Mouse (Mus musculus) CH12.LX (cell line): ENCODE data around the gene Cinp. TPM values are rescaled to one million over a fixed set of nuclear protein-coding genes. Genes with fewer than 3 reads are reported as not detected.
A peak's percentile ranks its signal among the peaks of the same experiment; 100 is the strongest.

Source experiments
- DNase-seq: peaks from one replicate; pipeline ENCODE4 v3.0.0-alpha.2; 2013; ENCODE audit errors: extremely low read depth
- H3K27ac ChIP-seq: 2 replicates; pipeline ENCODE4 v1.5.1; 2012; ENCODE audit warnings: low read depth, mild to moderate bottlenecking, control low read depth, moderate library complexity; ENCODE audit not compliant: insufficient read depth
- H3K27me3 ChIP-seq: replicated peaks from 2 replicates; pipeline ENCODE3; 2012; ENCODE audit warnings: inconsistent platforms
- H3K36me3 ChIP-seq, 2 experiments: replicated peaks in 1 of 2; 2 replicates each; pipeline versions ENCODE3 to v1.6.1; 2012; ENCODE audit warnings: inconsistent platforms in 1 of 2, low read length in 1 of 2, mild to moderate bottlenecking in 1 of 2, mixed read lengths in 1 of 2, moderate library complexity in 1 of 2; ENCODE audit not compliant: control insufficient read depth in 1 of 2, insufficient read depth in 1 of 2
- H3K4me1 ChIP-seq, 2 experiments: 2 replicates each; pipeline ENCODE4 v1.6.1; 2012; ENCODE audit warnings: inconsistent platforms in 1 of 2, moderate library complexity in 1 of 2; ENCODE audit not compliant: insufficient read depth in 2 of 2, control insufficient read depth in 1 of 2
- H3K4me2 ChIP-seq: 2 replicates; pipeline ENCODE4 v1.6.1; 2012; ENCODE audit warnings: low read depth, mild to moderate bottlenecking, control low read depth; ENCODE audit not compliant: poor library complexity, insufficient read depth, severe bottlenecking
- H3K4me3 ChIP-seq, 3 experiments: fragments of 150-350 bp in 1 of 3; sonication (generic) in 1 of 3; replicated peaks in 1 of 3; 2 replicates each; pipeline versions ENCODE3 to v1.5.1; 2011 to 2012; ENCODE audit warnings: low read depth in 2 of 3, low read length in 2 of 3, mild to moderate bottlenecking in 2 of 3, moderate library complexity in 2 of 3, control low read depth in 1 of 3, improper control_type of control experiment in 1 of 3, inconsistent platforms in 1 of 3, mixed read lengths in 1 of 3; ENCODE audit not compliant: poor library complexity in 1 of 3
- H3K79me2 ChIP-seq: replicated peaks from 2 replicates; pipeline ENCODE4 v1.6.1; 2012; ENCODE audit warnings: mild to moderate bottlenecking, moderate library complexity; ENCODE audit not compliant: control insufficient read depth, poor library complexity, insufficient read depth, severe bottlenecking; ENCODE audit errors: extremely low read depth
- H3K9ac ChIP-seq: 2 replicates; pipeline ENCODE4 v1.6.1; 2012; ENCODE audit warnings: low read depth, mild to moderate bottlenecking, control low read depth, moderate library complexity; ENCODE audit not compliant: insufficient read depth
- H3K9me3 ChIP-seq: replicated peaks from 2 replicates; pipeline ENCODE3; 2012; ENCODE audit warnings: low read length, inconsistent platforms, mixed read lengths
- CHD1 ChIP-seq: IDR thresholded peaks from 2 replicates; pipeline ENCODE4 v1.6.1; 2012; ENCODE audit warnings: low read depth, low read length, improper control_type of control experiment, inconsistent platforms
- CHD2 ChIP-seq: IDR thresholded peaks from 2 replicates; pipeline ENCODE4 v1.6.1; 2011; ENCODE audit warnings: low read length, improper control_type of control experiment
- CTCF ChIP-seq, 2 experiments: IDR thresholded peaks in 1 of 2; conservative IDR thresholded peaks in 1 of 2; 2 replicates each; pipeline ENCODE4 v1.5.1; 2011 to 2012; ENCODE audit warnings: low read depth in 2 of 2, low read length in 2 of 2, improper control_type of control experiment in 1 of 2, inconsistent platforms in 1 of 2, mild to moderate bottlenecking in 1 of 2, moderate library complexity in 1 of 2
- E2F4 ChIP-seq: IDR thresholded peaks from 2 replicates; pipeline ENCODE4 v1.6.1; 2011; ENCODE audit warnings: low read depth, low read length, improper control_type of control experiment; ENCODE audit not compliant: insufficient replicate concordance
- ELF1 ChIP-seq: IDR thresholded peaks from 2 replicates; pipeline ENCODE4 v1.6.1; 2014; ENCODE audit warnings: low read depth, mild to moderate bottlenecking, inconsistent platforms, low read length, improper control_type of control experiment
- HCFC1 ChIP-seq: IDR thresholded peaks from 2 replicates; pipeline ENCODE4 v1.6.1; 2012; ENCODE audit warnings: low read depth, mild to moderate bottlenecking, inconsistent platforms, low read length, improper control_type of control experiment
- NELFE ChIP-seq: IDR thresholded peaks from 2 replicates; pipeline ENCODE4 v1.6.1; 2011; ENCODE audit warnings: low read depth, low read length, improper control_type of control experiment
- PAX5 ChIP-seq: IDR thresholded peaks from 2 replicates; pipeline ENCODE4 v1.6.1; 2012; ENCODE audit warnings: low read length, inconsistent platforms, mixed read lengths
- POLR2A ChIP-seq: IDR thresholded peaks from 2 replicates; pipeline ENCODE4 v1.6.1; 2011; ENCODE audit warnings: low read depth, mild to moderate bottlenecking, improper control_type of control experiment, low read length
- POLR2AphosphoS2 ChIP-seq: IDR thresholded peaks from 2 replicates; pipeline ENCODE4 v1.6.1; 2011; ENCODE audit warnings: low read depth, low read length, improper control_type of control experiment
- SIN3A ChIP-seq: IDR thresholded peaks from 2 replicates; pipeline ENCODE4 v1.6.1; 2012; ENCODE audit warnings: low read length, improper control_type of control experiment, inconsistent platforms
- SMC3 ChIP-seq: IDR thresholded peaks from 2 replicates; pipeline ENCODE4 v1.6.1; 2011; ENCODE audit warnings: low read depth, low read length, improper control_type of control experiment
- TBP ChIP-seq: conservative IDR thresholded peaks from 2 replicates; pipeline ENCODE4 v1.6.1; 2011; ENCODE audit warnings: low read depth, low read length, improper control_type of control experiment
- TCF12 ChIP-seq: IDR thresholded peaks from 2 replicates; pipeline ENCODE4 v1.6.1; 2014; ENCODE audit warnings: low read depth, mild to moderate bottlenecking, inconsistent platforms, low read length, improper control_type of control experiment
- UBTF ChIP-seq: IDR thresholded peaks from 2 replicates; pipeline ENCODE4 v1.6.1; 2012; ENCODE audit warnings: low read depth, mild to moderate bottlenecking, inconsistent platforms, low read length, improper control_type of control experiment, moderate library complexity
- USF2 ChIP-seq: conservative IDR thresholded peaks from 2 replicates; pipeline ENCODE4 v1.6.1; 2011; ENCODE audit warnings: low read depth, low read length, improper control_type of control experiment
- ZKSCAN1 ChIP-seq: IDR thresholded peaks from 2 replicates; pipeline ENCODE4 v1.6.1; 2012; ENCODE audit warnings: low read depth, inconsistent platforms, low read length, improper control_type of control experiment, borderline replicate concordance
- dilution Hi-C: fragments of 300-500 bp; cut with MboI; formaldehyde crosslinking; loops from 2 replicates; pipeline ENCODE4 v1.14.3; 2020; ENCODE audit warnings: low sequenced_read_pairs; ENCODE audit not compliant: extremely low pct_unique_long_range_greater_than_20kb, extremely low pct_ligation_motif_present
- in situ Hi-C: fragments of 300-500 bp; cut with MboI; formaldehyde crosslinking; loops from 3 replicates; pipeline ENCODE4 v1.14.3; 2019; ENCODE audit warnings: low sequenced_read_pairs, low pct_ligation_motif_present, low pct_unique_long_range_greater_than_20kb, mixed read lengths
- polyA plus RNA-seq: library from polyadenylated mRNA; unstranded; fragments of >175 nt; gene quantifications from 2 replicates; pipeline ENCODE4 v1.2.1, GENCODE M21; 2012; ENCODE audit warnings: low read depth; ENCODE audit not compliant: insufficient read length
- total RNA-seq, 2 experiments: library from RNA; depleted of rRNA; stranded (reverse); fragments of 300-350 nt in 1 of 2; fragments of >200 nt in 1 of 2; gene quantifications; 2 replicates each; pipeline ENCODE4 v1.2.3; 2012 to 2014

Cinp gene
- total and polyA plus RNA-seq, 3 experiments = 114 to 164 (median 135) TPM

GRCm38 (mm10) chr12:110888606-110889005, 339 bp downstream of the Cinp start:
- Histone ChIP-seq H3K79me2 (peaks cover 28% of the 10 kb centered on the region), H3K4me1 (peaks cover 8 to 30% of the 10 kb centered on the region in 2 experiments), H3K4me2 (peak overlapping the region; percentile 92), H3K36me3 (peaks cover 8 to 34% of the 10 kb centered on the region in 2 experiments), H3K9me3 (peaks cover 3% of the 10 kb centered on the region), H3K9ac (peak overlapping the region; percentile 76), H3K27ac (peak overlapping the region; percentile 22; the same call in 1 of the 2 replicates), H3K27me3 (no peaks in the 10 kb centered on the region), H3K4me3 (peak overlapping the region; percentile 64 to 98 (median 98))
- TF ChIP-seq SIN3A (peak; percentile 3; the same call in 1 of the 2 replicates), CHD1 (0 out of 2 replicates have a peak, but pooled peaks have one; percentile 41), CHD2 (no peak), NELFE (no peak), UBTF (no peak)
- DNase-seq = no peak
- in situ Hi-C loops = no loop called here
- dilution Hi-C loops = no loop called here

- peak overlapping the region; percentile 64 to 98 (median 98) for H3K4me3 ChIP-seq
- peaks cover 8 to 30% of the 10 kb centered on the region in 2 experiments for H3K4me1 ChIP-seq
- H3K27ac ChIP-seq = 0 out of 2 replicates have a peak overlapping the region, but pooled peaks have one; percentile 22
- in situ Hi-C loops = no loop called here
- DNase-seq = peak; percentile 32
- H3K36me3 ChIP-seq = peaks cover 13 to 39% of the 10 kb centered on the region in 2 experiments
- H3K9me3 ChIP-seq = peaks cover 5% of the 10 kb centered on the region
- H3K27me3 ChIP-seq = no peaks in the 10 kb centered on the region
- H3K4me2 ChIP-seq = peak overlapping the region; percentile 92
- H3K79me2 ChIP-seq = peaks cover 28% of the 10 kb centered on the region
- TF ChIP-seq POLR2AphosphoS2 (no peak), SIN3A (0 out of 2 replicates have a peak, but pooled peaks have one; percentile 12), PAX5 (no peak), HCFC1 (no peak)
- TF ChIP-seq, all 38 proteins: peak for 1
- peak overlapping the region; percentile 76 for H3K9ac ChIP-seq
- dilution Hi-C loops = no loop called here
Observed at GRCm38 (mm10) chr12:110888106-110888505, 839 bp downstream of the Cinp start.

- H3K9me3 ChIP-seq = peaks cover 5% of the 10 kb centered on the region
- peaks cover 7 to 32% of the 10 kb centered on the region in 2 experiments for H3K4me1 ChIP-seq
- H3K36me3 ChIP-seq = peaks cover 32 to 59% of the 10 kb centered on the region in 2 experiments
- peaks cover 25% of the 10 kb centered on the region for H3K79me2 ChIP-seq
- H3K9ac ChIP-seq = no peak overlapping the region
- no peak overlapping the region for H3K4me3 ChIP-seq
- in situ Hi-C loops = no loop called here
- no peaks in the 10 kb centered on the region for H3K27me3 ChIP-seq
- DNase-seq = no peak
- TF ChIP-seq TBP (no peak), CHD1 (no peak), E2F4 (no peak), TCF12 (no peak), SMC3 (no peak), ELF1 (no peak), USF2 (no peak), CHD2 (no peak), POLR2A (no peak), ZKSCAN1 (no peak), CTCF (conservative IDR thresholded peaks at IDR 0.05 in 1 of 2, IDR thresholded peaks at IDR 0.05 in 1 of 2; ENCODE audit: low read depth in 2 of 2, low read length in 2 of 2) (no peak)
- TF ChIP-seq, all 38 proteins: peak for 0
- dilution Hi-C loops = no loop called here
- H3K27ac ChIP-seq = no peak overlapping the region
- no peak overlapping the region for H3K4me2 ChIP-seq
Observed at GRCm38 (mm10) chr12:110885251-110885650, 3.7 kb downstream of the Cinp start.
